Mouse (Mus musculus) hematopoietic stem cell, adult 5-6 weeks (primary cell): Measurements from ENCODE around the gene Cnot11. TPM values are rescaled to one million over a fixed set of nuclear protein-coding genes. Genes with fewer than 3 reads are reported as not detected.

Source experiments
- total RNA-seq: library from RNA; stranded (forward); fragments of 172-1452, 232-1000 nt; gene quantifications from 2 replicates; pipeline ENCODE4 v1.2.3, GENCODE M21; 2017

Gene Cnot11
- total RNA-seq, 1 experiment from 2014 or later, result 46.1 TPM

Other genes with a start within 250 kb of the Cnot11 start
- 486 and 732 TPM in 2 replicates for gene Rpl31, start 167.2 kb upstream of the Cnot11 start, total RNA-seq
- gene Tbc1d8, start 56.2 kb upstream of the Cnot11 start, total RNA-seq, result 8.6 and 14.8 TPM in 2 replicates
- 53.5 and 60.2 TPM in 2 replicates for gene Rnf149, start 42.4 kb downstream of the Cnot11 start, total RNA-seq
- not detected in 2 replicates for gene Creg2, start 116.5 kb downstream of the Cnot11 start, total RNA-seq
- gene Rfx8, start 186.0 kb downstream of the Cnot11 start, total RNA-seq, result 0.65 and 3.3 TPM in 2 replicates